Mouse (Mus musculus) bone marrow macrophage, adult 2 months (primary cell): ENCODE results near the gene 2810408A11Rik. TPM values are rescaled to one million over a fixed set of nuclear protein-coding genes. Genes with fewer than 3 reads are reported as not detected.

ENCODE experiments used
- H3K27ac ChIP-seq: 2 replicates; pipeline ENCODE4 v1.5.1; 2012; ENCODE audit warnings: low read depth, low read length; ENCODE audit not compliant: insufficient read depth
- H3K4me1 ChIP-seq: 2 replicates; pipeline ENCODE4 v1.6.1; 2012; ENCODE audit warnings: low read length; ENCODE audit not compliant: control insufficient read depth, insufficient read depth
- H3K4me3 ChIP-seq: 2 replicates; pipeline ENCODE4 v1.5.1; 2012; ENCODE audit warnings: mild to moderate bottlenecking, low read length, moderate library complexity; ENCODE audit not compliant: insufficient read depth
- CTCF ChIP-seq: IDR thresholded peaks from 2 replicates; pipeline ENCODE4 v1.5.1; 2012; ENCODE audit warnings: low read depth, mild to moderate bottlenecking, low read length, moderate library complexity
- POLR2A ChIP-seq: IDR thresholded peaks from 2 replicates; pipeline ENCODE4 v1.6.1; 2012; ENCODE audit warnings: mild to moderate bottlenecking, low read depth, low read length, borderline replicate concordance
- polyA plus RNA-seq: library from polyadenylated mRNA; stranded (reverse); fragments of >200 nt; gene quantifications from 2 replicates; pipeline ENCODE4 v1.2.4, GENCODE M21; 2012; ENCODE audit not compliant: missing spikeins, insufficient read depth, insufficient read length

The 2810408A11Rik gene
- polyA plus RNA-seq, 1 experiment, result not detected

DNA sequence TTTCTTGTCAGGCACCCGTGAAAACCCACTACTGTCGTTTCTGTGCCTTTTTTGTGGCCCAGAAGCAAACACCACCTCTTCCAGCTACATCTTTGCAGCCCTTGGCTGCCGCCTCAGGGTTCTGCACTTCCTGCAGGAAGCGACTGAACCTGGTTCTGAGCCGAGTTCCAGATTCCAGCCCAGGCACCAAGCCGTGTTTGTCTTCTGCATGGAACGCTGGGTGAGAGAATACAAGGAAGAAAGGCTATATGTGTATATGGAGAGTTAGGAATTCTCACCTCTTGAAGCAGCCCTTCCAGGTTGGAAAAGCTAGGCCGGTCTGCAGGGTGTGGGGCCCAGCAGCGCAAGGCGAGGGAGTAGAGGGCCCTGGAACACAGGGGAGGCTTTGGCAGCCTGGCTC lies 46.1 kb downstream of the 2810408A11Rik start:
- peaks cover 4% of the 10 kb centered on the region for H3K4me1 ChIP-seq
- no peak overlapping the region for H3K4me3 ChIP-seq
- TF ChIP-seq CTCF (no peak), POLR2A (no peak)
- no peak overlapping the region for H3K27ac ChIP-seq

- Histone ChIP-seq H3K4me1 (peaks cover 9% of the 10 kb centered on the region), H3K27ac (no peak overlapping the region), H3K4me3 (no peak overlapping the region)
- no peak for TF ChIP-seq CTCF
Observed at GRCm38 (mm10) chr11:69853994-69854393, 46.8 kb downstream of the 2810408A11Rik start.

DNA sequence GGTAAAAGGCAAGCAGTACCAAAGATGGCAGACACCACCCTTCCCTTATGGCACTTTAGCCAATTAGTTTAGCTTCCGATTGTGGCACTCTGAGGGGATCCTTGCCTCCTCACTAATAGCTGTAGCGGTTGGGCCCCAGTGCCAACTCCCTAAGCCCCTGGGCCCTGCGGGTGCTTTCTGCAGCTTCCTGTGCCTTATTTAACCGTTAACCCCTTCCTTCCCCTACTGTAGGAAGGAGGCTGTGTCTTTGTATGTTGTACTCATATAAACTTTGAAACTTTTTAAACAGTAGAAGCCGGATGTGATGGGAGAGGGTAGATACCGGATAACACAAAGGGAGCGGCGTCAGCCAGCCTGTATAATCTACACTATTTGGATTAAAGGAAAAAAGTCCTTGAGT lies 50.0 kb downstream of the 2810408A11Rik start:
- no peak for TF ChIP-seq POLR2A

DNA sequence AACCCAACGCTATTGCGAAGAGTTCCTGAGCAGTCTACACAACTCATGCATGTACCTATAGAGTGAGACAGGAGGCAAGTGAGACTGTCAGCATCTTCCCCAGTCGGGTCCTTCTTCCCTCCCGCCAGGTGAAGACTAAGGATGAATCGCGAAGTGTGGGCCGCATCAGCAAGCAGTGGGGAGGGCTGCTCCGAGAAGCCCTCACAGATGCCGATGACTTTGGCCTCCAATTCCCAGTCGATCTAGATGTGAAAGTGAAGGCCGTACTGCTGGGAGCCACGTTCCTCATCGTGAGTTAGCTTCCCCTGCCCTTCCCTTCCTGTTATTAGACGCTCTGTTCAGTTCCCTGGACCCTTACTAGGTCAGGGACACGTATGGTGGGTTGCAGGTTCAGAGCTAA lies 50.9 kb downstream of the 2810408A11Rik start:
- Histone ChIP-seq H3K27ac (peak overlapping the region; percentile 65), H3K4me3 (no peak overlapping the region), H3K4me1 (peaks cover 27% of the 10 kb centered on the region)
- no peak for TF ChIP-seq POLR2A
- TF ChIP-seq CTCF, result no peak

More for the DNA sequence above, 50.0 kb downstream of the 2810408A11Rik start:
- Histone ChIP-seq H3K4me1 (peaks cover 20% of the 10 kb centered on the region), H3K27ac (no peak overlapping the region), H3K4me3 (no peak overlapping the region)

- Histone ChIP-seq H3K4me3 (no peak overlapping the region; the same call in 1 of the 2 replicates), H3K4me1 (peaks cover 27% of the 10 kb centered on the region), H3K27ac (peak overlapping the region; percentile 65)
- TF ChIP-seq POLR2A (no peak), CTCF (no peak)
Observed at GRCm38 (mm10) chr11:69849128-69849527, 51.7 kb downstream of the 2810408A11Rik start.

DNA sequence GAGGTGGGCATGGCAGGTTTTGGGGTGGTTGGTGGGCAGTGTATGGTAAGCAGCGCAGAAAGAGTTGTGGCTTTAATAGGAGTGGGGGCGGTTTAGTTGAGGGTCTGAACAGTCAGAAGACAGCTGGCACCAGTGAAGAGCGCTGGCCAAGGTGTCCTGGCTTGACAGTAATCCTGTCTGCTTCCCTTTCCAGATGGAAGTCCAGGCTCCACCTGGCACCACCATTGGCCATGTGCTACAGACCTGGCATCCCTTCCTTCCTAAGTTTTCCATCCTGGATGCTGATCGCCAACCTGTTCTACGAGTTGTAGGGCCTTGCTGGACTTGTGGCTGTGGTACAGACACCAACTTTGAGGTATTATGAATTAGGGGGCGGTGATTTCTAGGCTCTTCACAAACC lies 52.8 kb downstream of the 2810408A11Rik start:
- TF ChIP-seq CTCF (no peak), POLR2A (no peak)
- Histone ChIP-seq H3K4me1 (peaks cover 31% of the 10 kb centered on the region), H3K27ac (no peak overlapping the region), H3K4me3 (no peak overlapping the region)

Other genes with a start within 250 kb of the 2810408A11Rik start
- gene Sox15, start 245.7 kb downstream of the 2810408A11Rik start, polyA plus RNA-seq, result not detected in 2 replicates
- gene Mpdu1, start 238.3 kb downstream of the 2810408A11Rik start, polyA plus RNA-seq, result 64.2 and 68.9 TPM in 2 replicates
- 1,401 and 1,598 TPM in 2 replicates for gene Cd68, start 234.8 kb downstream of the 2810408A11Rik start, polyA plus RNA-seq
- 303 and 319 TPM in 2 replicates for gene Eif4a1, start 228.6 kb downstream of the 2810408A11Rik start, polyA plus RNA-seq
- 120 and 131 TPM in 2 replicates for gene Senp3, start 218.9 kb downstream of the 2810408A11Rik start, polyA plus RNA-seq
- 20.8 and 23.9 TPM in 2 replicates for gene Tnfsf13, start 215.2 kb downstream of the 2810408A11Rik start, polyA plus RNA-seq
- 97.6 and 101 TPM in 2 replicates for gene Tnfsf12, start 205.1 kb downstream of the 2810408A11Rik start, polyA plus RNA-seq
- gene Tnfsfm13, start 204.9 kb downstream of the 2810408A11Rik start, polyA plus RNA-seq, result 43.9 and 59.4 TPM in 2 replicates
- 46.5 and 69.7 TPM in 2 replicates for gene Polr2a, start 142.3 kb downstream of the 2810408A11Rik start, polyA plus RNA-seq
- not detected in 2 replicates for gene Slc35g3, start 139.0 kb downstream of the 2810408A11Rik start, polyA plus RNA-seq
- 28.8 and 38.2 TPM in 2 replicates for gene Zbtb4, start 135.1 kb downstream of the 2810408A11Rik start, polyA plus RNA-seq
- gene Chrnb1, start 105.0 kb downstream of the 2810408A11Rik start, polyA plus RNA-seq, result 1.0 and 1.8 TPM in 2 replicates
- 27.9 and 29.7 TPM in 2 replicates for gene Fgf11, start 99.1 kb downstream of the 2810408A11Rik start, polyA plus RNA-seq
- not detected in 2 replicates for gene Tmem102, start 95.4 kb downstream of the 2810408A11Rik start, polyA plus RNA-seq
- not detected in 2 replicates for gene Gm39566, start 85.7 kb downstream of the 2810408A11Rik start, polyA plus RNA-seq
- not detected in 2 replicates for gene Spem2, start 82.5 kb downstream of the 2810408A11Rik start, polyA plus RNA-seq
- not detected in 2 replicates for gene Spem1, start 78.8 kb downstream of the 2810408A11Rik start, polyA plus RNA-seq
- 9.9 and 10.9 TPM in 2 replicates for gene Nlgn2, start 63.2 kb downstream of the 2810408A11Rik start, polyA plus RNA-seq
- 253 and 279 TPM in 2 replicates for gene Tmem256, start 62.5 kb downstream of the 2810408A11Rik start, polyA plus RNA-seq
- 58.6 and 68.1 TPM in 2 replicates for gene Plscr3, start 54.6 kb downstream of the 2810408A11Rik start, polyA plus RNA-seq
- gene Tnk1, start 42.3 kb downstream of the 2810408A11Rik start, polyA plus RNA-seq, result not detected in 2 replicates
- not detected in 2 replicates for gene Tmem95, start 23.0 kb downstream of the 2810408A11Rik start, polyA plus RNA-seq
- 6.3 and 7.1 TPM in 2 replicates for gene Kctd11, start 19.6 kb downstream of the 2810408A11Rik start, polyA plus RNA-seq
- gene Acap1, start 5.4 kb downstream of the 2810408A11Rik start, polyA plus RNA-seq, result 0.66 TPM in 1 of 2 replicates, not detected in the other
- 15.8 and 16.9 TPM in 2 replicates for gene Neurl4, start 85 bp upstream of the 2810408A11Rik start, polyA plus RNA-seq
- 92.8 and 103 TPM in 2 replicates for gene Gps2, start 12.9 kb upstream of the 2810408A11Rik start, polyA plus RNA-seq
- 326 and 347 TPM in 2 replicates for gene Eif5a, start 21.0 kb upstream of the 2810408A11Rik start, polyA plus RNA-seq
- gene Ybx2, start 34.8 kb upstream of the 2810408A11Rik start, polyA plus RNA-seq, result not detected in 2 replicates
- not detected in 2 replicates for gene Slc2a4, start 47.2 kb upstream of the 2810408A11Rik start, polyA plus RNA-seq
- not detected in 2 replicates for gene Cldn7, start 63.8 kb upstream of the 2810408A11Rik start, polyA plus RNA-seq
- 176 and 194 TPM in 2 replicates for gene Ctdnep1, start 80.2 kb upstream of the 2810408A11Rik start, polyA plus RNA-seq
- 41.4 and 49.8 TPM in 2 replicates for gene Elp5, start 81.5 kb upstream of the 2810408A11Rik start, polyA plus RNA-seq
- 1,001 and 1,002 TPM in 2 replicates for gene Gabarap, start 90.2 kb upstream of the 2810408A11Rik start, polyA plus RNA-seq
- 77.6 and 78.1 TPM in 2 replicates for gene Phf23, start 94.8 kb upstream of the 2810408A11Rik start, polyA plus RNA-seq
- 20.4 and 25.8 TPM in 2 replicates for gene Dvl2, start 99.6 kb upstream of the 2810408A11Rik start, polyA plus RNA-seq
- 46.4 and 51.3 TPM in 2 replicates for gene Acadvl, start 114.4 kb upstream of the 2810408A11Rik start, polyA plus RNA-seq
- gene Dlg4, start 116.0 kb upstream of the 2810408A11Rik start, polyA plus RNA-seq, result 31.1 and 34.0 TPM in 2 replicates
- gene Asgr1, start 153.1 kb upstream of the 2810408A11Rik start, polyA plus RNA-seq, result not detected in 2 replicates
- 1.4 and 2.3 TPM in 2 replicates for gene Asgr2, start 191.7 kb upstream of the 2810408A11Rik start, polyA plus RNA-seq
- gene Mgl2, start 229.3 kb upstream of the 2810408A11Rik start, polyA plus RNA-seq, result 7.7 and 7.8 TPM in 2 replicates